Mouse (Mus musculus) kidney, embryonic 16.5 days (tissue): Measurements from ENCODE around the gene Ces1b. TPM values are rescaled to one million over a fixed set of nuclear protein-coding genes. Genes with fewer than 3 reads are reported as not detected.

Experiments used
- ATAC-seq: fragments of 200-750 bp; cut with Nextera tagmentation; 2 replicates; pipeline ENCODE4 v1.8.0; 2017; ENCODE audit warnings: moderate TSS enrichment; ENCODE audit not compliant: low FRiP score, low TSS enrichment
- H3K27ac ChIP-seq: fragments of 300-500 bp; sonication (generic); 2 replicates; pipeline ENCODE4 v1.5.1; 2014; ENCODE audit warnings: low read length
- H3K27me3 ChIP-seq: fragments of 300-500 bp; sonication (generic); 2 replicates; pipeline ENCODE4 v1.6.1; 2014; ENCODE audit warnings: low read length, control low read depth, mixed read lengths; ENCODE audit not compliant: insufficient read depth
- H3K36me3 ChIP-seq: fragments of 300-500 bp; sonication (generic); 2 replicates; pipeline ENCODE4 v1.6.1; 2014; ENCODE audit warnings: low read length, control low read depth, mixed read lengths; ENCODE audit not compliant: insufficient read depth
- H3K4me1 ChIP-seq: fragments of 300-500 bp; sonication (generic); 2 replicates; pipeline ENCODE4 v1.6.1; 2014; ENCODE audit warnings: low read length, control low read depth, mixed read lengths; ENCODE audit not compliant: insufficient read depth
- H3K4me2 ChIP-seq: fragments of 300-500 bp; sonication (generic); replicated peaks from 2 replicates; pipeline ENCODE4 v1.6.1; 2014; ENCODE audit warnings: low read depth, low read length
- H3K4me3 ChIP-seq: fragments of 300-500 bp; sonication (generic); 2 replicates; pipeline ENCODE4 v1.5.1; 2014; ENCODE audit warnings: mild to moderate bottlenecking, low read length
- H3K9ac ChIP-seq: fragments of 300-500 bp; sonication (generic); replicated peaks from 2 replicates; pipeline ENCODE4 v1.6.1; 2014; ENCODE audit warnings: low read length
- H3K9me3 ChIP-seq: fragments of 300-500 bp; sonication (generic); 2 replicates; pipeline ENCODE4 v1.6.1; 2016; ENCODE audit warnings: low read length, control low read depth
- WGBS: fragments of 180-500 bp; shearing (Covaris S2); extraction: QIAGEN DNeasy Blood & Tissue Kit; methylation state at CpG from one replicate; pipeline ENCODE4 v1.1.7; 2014; 5-methylcytosine and 5-hydroxymethylcytosine counted together
- polyA plus RNA-seq: library from polyadenylated mRNA; unstranded; fragments of >200 nt; fragmentation: Nextera tagmentation; extraction: Ambion mirVana; gene quantifications from 2 replicates; pipeline ENCODE4 v1.2.1, GENCODE M21; 2015

Gene Ces1b
- polyA plus RNA-seq, 1 experiment from 2014 or later: not detected

DNA sequence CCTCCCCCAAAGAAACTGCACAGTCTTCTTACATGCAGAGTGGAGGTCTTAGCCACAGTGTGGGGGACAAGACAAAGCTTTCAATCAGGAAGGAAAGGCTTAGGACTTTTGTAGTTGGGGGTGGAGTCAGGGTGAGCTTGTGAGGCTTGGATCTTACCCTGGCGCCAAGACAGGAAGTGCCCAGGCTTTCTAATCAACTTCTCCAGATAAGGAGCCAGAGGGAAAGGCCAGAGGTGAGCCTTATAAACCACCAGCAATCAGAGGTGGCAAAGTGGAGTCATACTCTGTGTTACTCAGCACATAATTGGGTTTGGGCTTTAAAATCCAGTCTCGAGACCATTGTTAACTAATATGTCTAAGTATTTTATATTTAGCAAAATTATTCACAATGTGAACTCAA lies 24.6 kb downstream of the Ces1b start:
- 51% methylated on average over 2 of the region's 2 CpGs for WGBS

DNA sequence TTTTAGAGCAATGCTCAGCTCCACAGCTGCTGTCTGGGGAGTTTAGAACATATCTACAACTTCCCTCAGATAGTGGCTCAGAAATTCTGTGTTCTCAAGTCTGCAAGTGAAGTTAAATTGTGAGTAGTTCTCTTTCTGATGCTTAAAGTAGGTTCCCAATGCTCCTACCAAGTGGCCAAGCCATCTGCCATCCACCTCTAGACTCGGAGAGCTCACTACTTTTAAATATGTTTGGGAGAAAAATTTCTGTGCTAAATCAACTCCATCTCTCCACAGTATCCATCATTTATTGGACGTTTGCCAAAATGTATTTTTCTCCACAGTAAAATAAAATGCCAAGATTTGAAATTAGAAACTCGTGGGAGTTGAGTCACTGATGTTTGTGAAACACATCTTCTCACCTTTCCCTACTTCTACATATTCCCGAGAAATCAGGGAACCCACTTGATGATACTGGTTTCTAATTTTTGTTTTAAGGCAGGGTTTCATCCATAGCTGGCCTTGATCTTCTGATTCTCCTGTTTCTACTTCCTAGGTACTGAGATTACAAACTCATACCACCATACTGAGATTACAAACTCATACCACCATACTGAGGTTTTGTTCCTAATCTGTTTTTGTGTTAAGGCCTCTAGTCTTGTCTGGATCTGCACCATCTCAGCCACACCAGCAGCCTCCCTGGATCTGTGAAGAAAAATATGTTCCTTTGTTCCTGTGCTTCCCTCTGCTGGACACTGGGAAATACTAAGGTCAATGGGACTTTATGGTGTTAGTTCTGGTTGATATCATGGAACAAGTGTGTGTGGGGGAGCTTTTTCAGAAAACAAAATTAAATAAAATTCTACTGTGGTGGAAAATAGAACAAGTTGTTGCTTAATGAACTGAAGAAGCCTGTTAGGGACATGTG lies 31.1 kb downstream of the Ces1b start:
- Histone ChIP-seq H3K9ac (no peak overlapping the region), H3K4me2 (no peak overlapping the region), H3K36me3 (no peaks in the 10 kb centered on the region), H3K4me1 (no peaks in the 10 kb centered on the region), H3K27ac (no peak overlapping the region), H3K4me3 (no peak overlapping the region), H3K9me3 (no peaks in the 10 kb centered on the region), H3K27me3 (no peaks in the 10 kb centered on the region)
- no peak for ATAC-seq
- WGBS: 58% methylated on average over 4 of the region's 4 CpGs

More for the DNA sequence above, 24.6 kb downstream of the Ces1b start:
- Histone ChIP-seq H3K36me3 (no peaks in the 10 kb centered on the region), H3K4me3 (no peak overlapping the region), H3K27me3 (no peaks in the 10 kb centered on the region), H3K9me3 (no peaks in the 10 kb centered on the region), H3K4me1 (no peaks in the 10 kb centered on the region), H3K9ac (no peak overlapping the region), H3K27ac (no peak overlapping the region), H3K4me2 (no peak overlapping the region)
- no peak for ATAC-seq

DNA sequence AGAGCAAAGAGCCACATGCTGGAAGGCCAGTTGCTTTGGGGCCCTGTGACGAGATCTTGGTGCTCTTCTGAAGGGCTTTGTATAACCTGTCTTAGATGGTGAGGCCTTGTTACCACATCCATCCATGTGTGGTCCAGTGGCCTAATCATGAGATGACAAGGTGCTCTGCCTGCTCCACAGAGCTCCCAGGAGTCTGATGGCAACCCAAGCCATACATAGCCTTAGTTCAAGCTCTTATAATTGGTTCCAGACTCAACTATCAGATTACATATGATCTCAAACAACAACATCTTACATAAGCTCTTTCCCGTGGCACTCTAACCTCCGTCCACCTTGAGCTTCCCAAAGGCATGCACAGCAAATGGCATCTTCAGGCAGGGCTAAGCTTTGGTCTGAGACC lies 31.7 kb downstream of the Ces1b start, which contains the start of gene Ces1a:
Ces1a (minus strand) TSS at position 101 of the 400 bp plus-strand sequence.
- Histone ChIP-seq H3K4me1 (no peaks in the 10 kb centered on the region), H3K4me2 (no peak within 1 kb of the TSS), H3K9ac (no peak within 1 kb of the TSS), H3K27me3 (no peaks in the 10 kb centered on the region), H3K36me3 (no peaks in the 10 kb centered on the region), H3K27ac (no peak within 1 kb of the TSS), H3K9me3 (no peaks in the 10 kb centered on the region), H3K4me3 (no peak within 1 kb of the TSS)
- WGBS: 67% methylated on average over 3 of the region's 3 CpGs
- ATAC-seq: no peak

DNA sequence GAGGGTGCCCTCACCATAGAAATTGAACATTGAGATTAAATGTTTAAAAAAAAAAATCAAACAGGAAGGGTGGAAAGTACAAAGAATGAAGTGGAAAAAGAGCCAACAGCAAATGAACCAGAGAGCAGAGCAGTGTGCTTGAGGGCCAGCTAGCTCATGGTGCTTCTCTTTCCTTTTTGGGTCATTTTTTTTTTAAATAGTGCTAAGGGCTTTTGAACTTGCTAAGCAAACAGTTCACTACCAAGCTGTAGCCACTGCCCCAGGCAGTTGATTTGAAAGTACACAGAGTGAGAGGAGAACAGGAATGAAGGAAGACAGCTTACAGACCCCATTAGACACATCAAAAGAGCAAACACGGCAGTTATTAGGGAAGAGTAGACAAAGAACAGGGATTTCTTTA lies 36.7 kb downstream of the Ces1b start:
- no peak overlapping the region for H3K4me2 ChIP-seq
- no peaks in the 10 kb centered on the region for H3K4me1 ChIP-seq
- WGBS: 60% methylated on average over 1 of the region's 1 CpGs
- H3K9me3 ChIP-seq: no peaks in the 10 kb centered on the region
- H3K9ac ChIP-seq: no peak overlapping the region
- H3K36me3 ChIP-seq: no peaks in the 10 kb centered on the region
- no peaks in the 10 kb centered on the region for H3K27me3 ChIP-seq
- no peak overlapping the region for H3K4me3 ChIP-seq
- ATAC-seq: no peak
- no peak overlapping the region for H3K27ac ChIP-seq

DNA sequence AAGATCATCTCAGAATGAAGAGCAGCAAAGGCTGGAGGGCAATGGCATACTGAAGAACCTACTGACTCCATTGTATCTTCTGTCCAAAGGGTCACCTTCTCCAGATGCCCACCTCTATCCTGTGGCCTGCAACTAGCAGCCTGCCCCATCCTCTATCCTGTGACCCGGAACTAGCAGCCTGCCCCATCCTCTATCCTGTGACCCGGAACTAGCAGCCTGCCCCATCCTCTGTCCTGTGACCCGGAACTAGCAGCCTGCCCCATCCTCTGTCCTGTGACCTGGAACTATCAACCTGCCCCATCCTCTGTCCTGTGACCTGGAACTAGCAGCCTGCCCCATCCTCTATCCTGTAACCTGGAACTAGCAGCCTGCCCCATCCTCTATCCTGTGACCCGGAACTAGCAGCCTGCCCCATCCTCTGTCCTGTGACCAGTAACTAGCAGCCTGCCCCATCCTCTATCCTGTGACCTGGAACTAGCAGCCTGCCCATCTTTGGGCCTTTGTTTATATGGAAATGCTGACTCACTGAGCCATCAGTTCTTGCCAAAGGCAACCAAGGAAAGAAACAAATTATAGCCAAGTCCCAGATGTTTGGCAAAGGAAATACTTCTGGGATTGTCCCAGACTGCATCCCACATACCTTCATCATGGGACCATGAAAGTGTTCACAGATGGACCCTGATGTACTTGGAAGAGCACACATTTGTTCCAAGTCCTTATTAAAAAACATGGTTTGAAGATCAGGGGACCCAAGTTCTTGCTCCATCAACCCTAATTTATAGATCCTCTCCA lies 38.8 kb downstream of the Ces1b start:
- no peak overlapping the region for H3K4me3 ChIP-seq
- H3K9me3 ChIP-seq: no peaks in the 10 kb centered on the region
- H3K36me3 ChIP-seq: no peaks in the 10 kb centered on the region
- H3K9ac ChIP-seq: no peak overlapping the region
- 70% methylated on average over 4 of the region's 4 CpGs for WGBS
- no peak for ATAC-seq
- H3K4me2 ChIP-seq: no peak overlapping the region
- no peaks in the 10 kb centered on the region for H3K27me3 ChIP-seq
- H3K4me1 ChIP-seq: no peaks in the 10 kb centered on the region
- no peak overlapping the region for H3K27ac ChIP-seq

DNA sequence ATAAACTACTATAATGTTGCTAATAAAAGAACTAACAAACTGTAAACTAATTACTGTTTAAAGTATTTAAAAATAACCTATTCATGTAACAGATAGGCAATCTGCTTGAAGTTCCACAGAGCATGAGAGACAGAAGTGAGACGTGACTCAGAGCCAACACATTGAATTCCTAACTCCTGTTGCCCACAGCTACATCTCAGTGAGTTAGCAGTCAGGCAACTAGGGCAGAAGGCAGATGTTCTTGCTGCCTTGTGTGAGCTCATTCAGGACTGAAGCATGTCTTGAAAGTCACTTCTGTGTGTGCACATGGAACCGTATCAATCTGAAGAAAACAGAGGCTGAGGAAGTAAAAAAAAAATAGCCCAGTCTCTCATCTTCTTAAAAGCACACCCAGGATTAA lies 39.6 kb downstream of the Ces1b start:
- H3K27ac ChIP-seq: no peak overlapping the region
- H3K9me3 ChIP-seq: no peaks in the 10 kb centered on the region
- H3K36me3 ChIP-seq: no peaks in the 10 kb centered on the region
- no peaks in the 10 kb centered on the region for H3K27me3 ChIP-seq
- no peak overlapping the region for H3K9ac ChIP-seq
- WGBS: 61% methylated on average over 2 of the region's 2 CpGs
- H3K4me2 ChIP-seq: no peak overlapping the region
- H3K4me3 ChIP-seq: no peak overlapping the region
- no peak for ATAC-seq
- no peaks in the 10 kb centered on the region for H3K4me1 ChIP-seq

DNA sequence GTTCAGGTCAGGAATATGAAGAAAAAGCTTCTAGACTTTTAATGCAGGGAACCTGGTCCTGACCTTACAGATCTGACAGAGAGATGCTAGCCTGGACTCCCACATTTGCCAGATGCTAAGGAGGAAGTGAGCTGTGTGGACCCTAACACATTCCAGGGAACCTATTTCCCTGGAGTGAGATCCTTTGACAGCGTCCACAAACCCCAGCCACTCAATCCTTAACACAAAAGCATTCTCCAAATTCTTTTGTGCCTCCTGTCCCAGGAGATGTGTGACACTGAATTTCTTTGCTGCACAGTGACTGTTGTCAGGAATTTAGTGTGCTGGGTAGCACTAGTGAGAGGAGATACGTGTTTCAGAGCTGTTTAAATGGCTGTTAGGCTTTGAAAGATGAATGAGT lies 41.0 kb downstream of the Ces1b start:
- Histone ChIP-seq H3K36me3 (no peaks in the 10 kb centered on the region), H3K4me2 (no peak overlapping the region), H3K4me1 (no peaks in the 10 kb centered on the region), H3K9ac (no peak overlapping the region), H3K27me3 (no peaks in the 10 kb centered on the region), H3K27ac (no peak overlapping the region), H3K4me3 (no peak overlapping the region), H3K9me3 (no peaks in the 10 kb centered on the region)
- 16% methylated on average over 2 of the region's 2 CpGs for WGBS
- ATAC-seq: no peak

DNA sequence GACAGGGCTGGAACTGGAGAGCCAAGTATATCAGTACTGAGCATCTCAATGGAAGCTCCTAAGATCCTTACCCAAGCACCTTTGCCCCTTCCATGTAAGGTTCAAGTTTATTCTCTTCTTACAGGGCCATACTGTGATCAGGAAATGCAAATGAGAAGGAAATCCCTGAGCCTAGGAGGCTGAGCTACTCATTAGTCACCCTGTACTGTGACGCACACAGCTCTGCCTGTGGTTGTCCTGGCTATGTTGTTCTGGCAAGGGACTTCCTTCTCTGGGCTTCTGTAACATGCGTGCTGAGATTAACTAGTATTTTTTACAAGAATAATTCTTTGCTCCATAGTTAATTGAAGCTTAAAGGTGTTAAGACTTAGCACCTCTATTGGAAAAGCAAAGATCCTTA lies 49.2 kb downstream of the Ces1b start:
- Histone ChIP-seq H3K4me3 (no peak overlapping the region), H3K36me3 (no peaks in the 10 kb centered on the region), H3K27me3 (no peaks in the 10 kb centered on the region), H3K9ac (no peak overlapping the region), H3K4me2 (no peak overlapping the region), H3K9me3 (no peaks in the 10 kb centered on the region), H3K27ac (no peak overlapping the region), H3K4me1 (no peaks in the 10 kb centered on the region)
- ATAC-seq: no peak
- WGBS: 55% methylated on average over 2 of the region's 2 CpGs

DNA sequence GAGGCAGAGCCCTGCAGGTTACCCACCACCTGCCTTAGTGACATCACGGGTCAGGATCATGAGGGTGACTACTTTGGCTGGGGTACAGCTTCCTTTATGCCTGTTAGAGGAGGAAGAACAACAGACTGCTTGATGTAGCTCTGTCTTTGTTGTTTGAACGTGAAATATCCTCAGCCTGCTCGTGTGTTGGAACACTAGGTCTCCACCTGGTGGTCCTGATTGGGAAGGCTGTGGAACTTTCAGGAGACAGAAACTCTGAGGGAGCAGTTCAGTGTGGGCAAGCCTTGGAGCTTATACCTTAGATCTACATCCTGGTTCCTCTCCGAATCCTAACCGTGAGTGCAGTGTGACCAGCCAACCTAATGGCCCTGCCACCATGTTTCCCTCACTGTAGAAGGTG lies 58.1 kb downstream of the Ces1b start:
- Histone ChIP-seq H3K4me1 (no peaks in the 10 kb centered on the region), H3K4me3 (no peak overlapping the region), H3K4me2 (no peak overlapping the region), H3K36me3 (no peaks in the 10 kb centered on the region), H3K9ac (no peak overlapping the region), H3K27ac (no peak overlapping the region), H3K27me3 (no peaks in the 10 kb centered on the region), H3K9me3 (no peaks in the 10 kb centered on the region)
- no peak for ATAC-seq
- 63% methylated on average over 5 of the region's 5 CpGs for WGBS

DNA sequence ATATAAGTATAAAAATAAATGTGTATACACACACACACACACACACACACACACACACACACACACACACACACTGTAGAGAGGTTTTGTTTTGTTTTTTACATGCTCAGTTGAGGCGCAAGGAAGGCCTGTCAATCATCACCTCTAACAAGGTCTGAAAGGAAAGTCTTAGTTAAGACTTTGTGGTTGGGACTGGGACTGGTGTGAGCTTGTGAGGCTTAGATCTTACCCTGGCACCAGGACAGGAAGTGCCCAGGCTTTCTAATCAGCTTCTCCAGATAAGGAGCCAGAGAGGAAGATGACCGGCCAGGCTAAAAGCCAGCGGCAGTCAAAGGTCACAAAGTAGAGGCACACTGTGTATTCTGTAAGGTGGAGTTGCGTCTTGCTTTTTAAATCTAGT lies 65.5 kb downstream of the Ces1b start:
- Histone ChIP-seq H3K4me1 (no peaks in the 10 kb centered on the region), H3K36me3 (no peaks in the 10 kb centered on the region), H3K27ac (no peak overlapping the region), H3K4me3 (no peak overlapping the region), H3K9me3 (no peaks in the 10 kb centered on the region), H3K27me3 (no peaks in the 10 kb centered on the region), H3K9ac (no peak overlapping the region), H3K4me2 (no peak overlapping the region)
- ATAC-seq: no peak
- 78% methylated on average over 4 of the region's 4 CpGs for WGBS
